Mouse (Mus musculus) inflammation-experienced regulatory T-cells, adult 16 weeks (primary cell): ENCODE results near the gene Atoh7. TPM values are rescaled to one million over a fixed set of nuclear protein-coding genes. Genes with fewer than 3 reads are reported as not detected.

Experiments used
- polyA plus RNA-seq: library from polyadenylated mRNA; unstranded; fragments of 100-300 nt; shearing (Covaris generic); gene quantifications from one replicate; pipeline ENCODE4 v1.2.1, GENCODE M21; 2017

Gene Atoh7
- polyA plus RNA-seq: not detected

GRCm38 (mm10) chr10:63099521-63099920, at the start of gene Atoh7:
TSS of gene Atoh7 (plus strand) at chr10:63099651.

GRCm38 (mm10) chr10:63059862-63060261, 39.6 kb upstream of the Atoh7 start, which contains the start of gene Pbld1:
TSS of gene Pbld1 (plus strand) at chr10:63060162.

Other genes starting within 250 kb of the Atoh7 start
- gene Tet1, start 190.7 kb upstream of the Atoh7 start, polyA plus RNA-seq: 12.2 TPM
- gene Slc25a16, start 179.0 kb upstream of the Atoh7 start, polyA plus RNA-seq: 4.1 TPM
- 2.7 TPM for gene Dna2, start 152.6 kb upstream of the Atoh7 start, polyA plus RNA-seq
- gene Rufy2, start 119.4 kb upstream of the Atoh7 start, polyA plus RNA-seq: 63.0 TPM
- gene Hnrnph3, start 75.4 kb upstream of the Atoh7 start, polyA plus RNA-seq: 93.8 TPM
- 0.38 TPM for gene Pbld2, start 75.3 kb upstream of the Atoh7 start, polyA plus RNA-seq
- not detected for gene Pbld1, start 39.5 kb upstream of the Atoh7 start, polyA plus RNA-seq
- not detected for gene Mypn, start 104.3 kb downstream of the Atoh7 start, polyA plus RNA-seq
- 164 TPM for gene Herc4, start 144.2 kb downstream of the Atoh7 start, polyA plus RNA-seq